Mouse (Mus musculus) embryonic facial prominence, embryonic 12.5 days (tissue): ENCODE measurements around the gene Fez1. TPM values are rescaled to one million over a fixed set of nuclear protein-coding genes. Genes with fewer than 3 reads are reported as not detected.

Experiments
- ATAC-seq: fragments of 200-750 bp; cut with Nextera tagmentation; 2 replicates; pipeline ENCODE4 v1.8.0; 2017; ENCODE audit not compliant: insufficient number of reproducible peaks, insufficient read depth, low FRiP score, low TSS enrichment
- H3K27ac ChIP-seq: fragments of 300-500 bp; sonication (generic); 2 replicates; pipeline ENCODE4 v1.5.1; 2016; ENCODE audit warnings: mild to moderate bottlenecking
- H3K27me3 ChIP-seq: fragments of 300-500 bp; sonication (generic); 2 replicates; pipeline ENCODE4 v1.6.1; 2016; ENCODE audit warnings: mild to moderate bottlenecking, moderate library complexity
- H3K36me3 ChIP-seq: fragments of 300-500 bp; sonication (generic); 2 replicates; pipeline ENCODE4 v1.6.1; 2016; ENCODE audit warnings: mild to moderate bottlenecking
- H3K4me1 ChIP-seq: fragments of 300-500 bp; sonication (generic); 2 replicates; pipeline ENCODE4 v1.6.1; 2016
- H3K4me2 ChIP-seq: fragments of 300-500 bp; sonication (generic); replicated peaks from 2 replicates; pipeline ENCODE4 v1.6.1; 2016; ENCODE audit warnings: mild to moderate bottlenecking, moderate library complexity
- H3K4me3 ChIP-seq: fragments of 300-500 bp; sonication (generic); 2 replicates; pipeline ENCODE4 v1.5.1; 2016; ENCODE audit warnings: mild to moderate bottlenecking
- H3K9ac ChIP-seq: fragments of 300-500 bp; sonication (generic); 2 replicates; pipeline ENCODE4 v1.6.1; 2016; ENCODE audit warnings: mild to moderate bottlenecking, moderate library complexity
- H3K9me3 ChIP-seq: fragments of 300-500 bp; sonication (generic); 2 replicates; pipeline ENCODE4 v1.6.1; 2016; ENCODE audit warnings: mild to moderate bottlenecking, moderate library complexity
- WGBS: fragments of 180-500 bp; shearing (Covaris S2); methylation state at CpG from one replicate; pipeline ENCODE4 v1.1.7; 2016; 5-methylcytosine and 5-hydroxymethylcytosine counted together
- polyA plus RNA-seq: library from polyadenylated mRNA; unstranded; fragments of >200 nt; fragmentation: Nextera tagmentation; extraction: Ambion mirVana; gene quantifications from 2 replicates; pipeline ENCODE4 v1.2.1, GENCODE M21; 2016

The Fez1 gene
- 94.7 and 99.3 TPM in 2 replicates for polyA plus RNA-seq

- Histone ChIP-seq H3K9me3 (no peaks in the 10 kb centered on the region), H3K4me1 (peaks cover 10% of the 10 kb centered on the region; the same call in 1 of the 2 replicates), H3K36me3 (no peaks in the 10 kb centered on the region), H3K27ac (peak within 1 kb of the TSS; percentile 78), H3K4me2 (peak within 1 kb of the TSS; percentile 43), H3K9ac (no peak within 1 kb of the TSS), H3K4me3 (0 out of 2 replicates have a peak within 1 kb of the TSS, but pooled peaks have one; percentile 3), H3K27me3 (no peaks in the 10 kb centered on the region)
- peak; percentile 90 for ATAC-seq
- WGBS = 2% methylated on average over 8 of the region's 8 CpGs
These were observed at the start of gene Fez1 for GRCm38 (mm10) chr9:36821644-36822000. TSS of gene Fez1 (plus strand) at chr9:36821864.

- WGBS = 88% methylated on average over 2 of the region's 2 CpGs
- peaks cover 86% of the 10 kb centered on the region for H3K36me3 ChIP-seq
- H3K27ac ChIP-seq = no peak overlapping the region
- H3K9ac ChIP-seq = no peak overlapping the region
- H3K4me3 ChIP-seq = no peak overlapping the region
- H3K4me2 ChIP-seq = no peak overlapping the region
- ATAC-seq = no peak
- no peaks in the 10 kb centered on the region for H3K9me3 ChIP-seq
- H3K4me1 ChIP-seq = no peaks in the 10 kb centered on the region
- H3K27me3 ChIP-seq = no peaks in the 10 kb centered on the region
These were observed 37.7 kb upstream of the Fez1 start for GRCm38 (mm10) chr9:36783921-36784320.

- WGBS = 82% methylated on average over 3 of the region's 3 CpGs
- Histone ChIP-seq H3K4me1 (peaks cover 7% of the 10 kb centered on the region; the same call in 1 of the 2 replicates), H3K36me3 (peaks cover 48% of the 10 kb centered on the region), H3K9me3 (no peaks in the 10 kb centered on the region), H3K4me3 (no peak overlapping the region), H3K27me3 (no peaks in the 10 kb centered on the region), H3K27ac (no peak overlapping the region), H3K9ac (no peak overlapping the region), H3K4me2 (no peak overlapping the region)
- no peak for ATAC-seq
These were observed 29.5 kb upstream of the Fez1 start for GRCm38 (mm10) chr9:36792191-36792590.

- Histone ChIP-seq H3K27ac (no peak overlapping the region), H3K9me3 (no peaks in the 10 kb centered on the region), H3K9ac (no peak overlapping the region), H3K36me3 (peaks cover 27% of the 10 kb centered on the region), H3K4me2 (no peak overlapping the region), H3K4me3 (no peak overlapping the region), H3K27me3 (no peaks in the 10 kb centered on the region), H3K4me1 (peaks cover 7% of the 10 kb centered on the region; the same call in 1 of the 2 replicates)
- ATAC-seq = no peak
- WGBS = 87% methylated on average over 2 of the region's 2 CpGs
These were observed 27.2 kb upstream of the Fez1 start for GRCm38 (mm10) chr9:36794487-36794886.

GRCm38 (mm10) chr9:36795556-36795955, 26.1 kb upstream of the Fez1 start:
- H3K9ac ChIP-seq = no peak overlapping the region
- no peaks in the 10 kb centered on the region for H3K27me3 ChIP-seq
- no peak for ATAC-seq
- no peak overlapping the region for H3K4me3 ChIP-seq
- peak overlapping the region; percentile 79 for H3K4me2 ChIP-seq
- peaks cover 21% of the 10 kb centered on the region for H3K36me3 ChIP-seq
- 79% methylated on average over 1 of the region's 1 CpGs for WGBS
- no peak overlapping the region for H3K27ac ChIP-seq
- H3K9me3 ChIP-seq = no peaks in the 10 kb centered on the region
- peaks cover 7% of the 10 kb centered on the region; the same call in 1 of the 2 replicates for H3K4me1 ChIP-seq

GRCm38 (mm10) chr9:36796224-36796623, 25.4 kb upstream of the Fez1 start:
- peak overlapping the region; percentile 89 for H3K4me3 ChIP-seq
- 16% methylated on average over 5 of the region's 5 CpGs for WGBS
- H3K4me1 ChIP-seq = peaks cover 7% of the 10 kb centered on the region; the same call in 1 of the 2 replicates
- no peak overlapping the region; the same call in 1 of the 2 replicates for H3K27ac ChIP-seq
- no peaks in the 10 kb centered on the region for H3K9me3 ChIP-seq
- peak overlapping the region; percentile 97 for H3K9ac ChIP-seq
- H3K36me3 ChIP-seq = peaks cover 14% of the 10 kb centered on the region
- no peak for ATAC-seq
- peak overlapping the region; percentile 79 for H3K4me2 ChIP-seq
- no peaks in the 10 kb centered on the region for H3K27me3 ChIP-seq

GRCm38 (mm10) chr9:36796781-36797555, 24.7 kb upstream of the Fez1 start, which contains the start of gene Ei24:
TSS of gene Ei24 (minus strand) at chr9:36797393.
- peak within 1 kb of the TSS; percentile 78; the same call in 1 of the 2 replicates for H3K27ac ChIP-seq
- WGBS = under 1% methylated on average over 63 of the region's 66 CpGs

GRCm38 (mm10) chr9:36801961-36802360, 19.7 kb upstream of the Fez1 start:
- H3K4me1 ChIP-seq = no peaks in the 10 kb centered on the region

More at GRCm38 (mm10) chr9:36796781-36797555, 24.7 kb upstream of the Fez1 start, which contains the start of gene Ei24:
- ATAC-seq = peak; percentile 98
- Histone ChIP-seq H3K4me3 (peak within 1 kb of the TSS; percentile 89), H3K9ac (peak within 1 kb of the TSS; percentile 97), H3K27me3 (no peaks in the 10 kb centered on the region), H3K4me2 (peak within 1 kb of the TSS; percentile 79), H3K9me3 (no peaks in the 10 kb centered on the region), H3K36me3 (peaks cover 7% of the 10 kb centered on the region), H3K4me1 (peaks cover 7% of the 10 kb centered on the region; the same call in 1 of the 2 replicates)

GRCm38 (mm10) chr9:36802951-36803350, 18.7 kb upstream of the Fez1 start:
- 87% methylated on average over 3 of the region's 3 CpGs for WGBS
- no peak for ATAC-seq

More at GRCm38 (mm10) chr9:36801961-36802360, 19.7 kb upstream of the Fez1 start:
- no peaks in the 10 kb centered on the region for H3K27me3 ChIP-seq
- H3K4me3 ChIP-seq = no peak overlapping the region
- WGBS = 82% methylated on average over 2 of the region's 2 CpGs
- H3K36me3 ChIP-seq = no peaks in the 10 kb centered on the region
- no peak for ATAC-seq
- no peak overlapping the region for H3K4me2 ChIP-seq
- no peak overlapping the region for H3K27ac ChIP-seq
- no peaks in the 10 kb centered on the region for H3K9me3 ChIP-seq
- no peak overlapping the region for H3K9ac ChIP-seq

GRCm38 (mm10) chr9:36803386-36803785, 18.3 kb upstream of the Fez1 start:
- Histone ChIP-seq H3K27ac (no peak overlapping the region), H3K36me3 (no peaks in the 10 kb centered on the region), H3K27me3 (no peaks in the 10 kb centered on the region), H3K4me3 (no peak overlapping the region), H3K4me1 (no peaks in the 10 kb centered on the region), H3K4me2 (no peak overlapping the region), H3K9ac (no peak overlapping the region), H3K9me3 (no peaks in the 10 kb centered on the region)
- no peak for ATAC-seq
- WGBS = 78% methylated on average over 6 of the region's 6 CpGs

More at GRCm38 (mm10) chr9:36802951-36803350, 18.7 kb upstream of the Fez1 start:
- Histone ChIP-seq H3K27me3 (no peaks in the 10 kb centered on the region), H3K9me3 (no peaks in the 10 kb centered on the region), H3K27ac (no peak overlapping the region), H3K4me2 (no peak overlapping the region), H3K4me1 (no peaks in the 10 kb centered on the region), H3K36me3 (no peaks in the 10 kb centered on the region), H3K4me3 (no peak overlapping the region), H3K9ac (no peak overlapping the region)

GRCm38 (mm10) chr9:36803926-36804325, 17.7 kb upstream of the Fez1 start:
- H3K36me3 ChIP-seq = no peaks in the 10 kb centered on the region
- no peak overlapping the region for H3K9ac ChIP-seq
- 82% methylated on average over 3 of the region's 3 CpGs for WGBS
- no peaks in the 10 kb centered on the region for H3K4me1 ChIP-seq
- H3K9me3 ChIP-seq = no peaks in the 10 kb centered on the region
- no peak overlapping the region for H3K4me3 ChIP-seq
- H3K27ac ChIP-seq = no peak overlapping the region
- no peak for ATAC-seq
- no peaks in the 10 kb centered on the region for H3K27me3 ChIP-seq
- no peak overlapping the region for H3K4me2 ChIP-seq
